ENCODE assay signal across 11 mouse cellular contexts in genomic region chr13:15421182-15421750, GRCm38 (mm10). TPM values are rescaled to one million over a fixed set of nuclear protein-coding genes. Genes with fewer than 3 reads are reported as not detected.
DNase-seq lines count a peak whose midpoint lies in the region; ATAC-seq and TF ChIP-seq lines count a peak whose summit lies in the region.
"Had no signal": no experiment of that assay in that cellular context is flagged by ENCODE, and none has a peak within 500 bp of the region (broad histone marks: within the 10 kb centered on the region; RNA-seq: fewer than 3 reads in every experiment).

No protein-coding gene starts in this region.

- peak overlapping the region; percentile 19; the same call in 1 of the 2 replicates for H3K4me2 ChIP-seq in heart, embryonic 14.5 days (ENCODE audit: low read length)
- no peak overlapping the region for H3K4me2 ChIP-seq in midbrain, embryonic 11.5 days
- H3K4me2 ChIP-seq in stomach, embryonic 14.5 days (replicated peaks; ENCODE audit: low read depth, low read length), result no peak overlapping the region

- H3K4me1 ChIP-seq in heart, embryonic 14.5 days (ENCODE audit: control insufficient read depth in 2 of 2, insufficient read depth in 2 of 2, low read length in 2 of 2), result no peaks in the 10 kb centered on the region
- H3K4me1 ChIP-seq in midbrain, embryonic 11.5 days (ENCODE audit: control insufficient read depth, insufficient read depth, low read length), result no peaks in the 10 kb centered on the region
- no peaks in the 10 kb centered on the region for H3K4me1 ChIP-seq in midbrain, embryonic 10.5 days
- H3K4me1 ChIP-seq in embryonic fibroblast, embryonic 13.5 days (ENCODE audit: control insufficient read depth, insufficient read depth, low read length), result no peaks in the 10 kb centered on the region; the same call in 1 of the 2 replicates
- H3K4me1 ChIP-seq in stomach, embryonic 14.5 days (ENCODE audit: control insufficient read depth, insufficient read depth, low read length), result no peaks in the 10 kb centered on the region

- no peaks in the 10 kb centered on the region for H3K27me3 ChIP-seq in heart, embryonic 14.5 days (ENCODE audit: control insufficient read depth, insufficient read depth, low read length)
- no peaks in the 10 kb centered on the region for H3K27me3 ChIP-seq in midbrain, embryonic 11.5 days (ENCODE audit: control insufficient read depth, insufficient read depth, low read length)
- H3K27me3 ChIP-seq in midbrain, embryonic 10.5 days (ENCODE audit: low read depth, poor library complexity, severe bottlenecking), result no peaks in the 10 kb centered on the region
- no peaks in the 10 kb centered on the region for H3K27me3 ChIP-seq in stomach, embryonic 14.5 days (ENCODE audit: control insufficient read depth, insufficient read depth, low read length)

- no peak for DNase-seq in heart, postnatal 36 days
- DNase-seq in midbrain, embryonic 11.5 days (ENCODE audit: low spot score, missing footprints), result peak; percentile 84
- no peak for DNase-seq in midbrain, embryonic 10.5 days (ENCODE audit: low spot score)
- DNase-seq in yolk sac, embryonic 10.5 days (ENCODE audit: low spot score), result no peak
- DNase-seq in layer of hippocampus, adult 9-10 months (ENCODE audit: low spot score), result no peak
- DNase-seq: adrenal gland, adult 2 months; cerebellum, adult 18-20 months; layer of hippocampus, postnatal 36 days had no signal

- WGBS in heart, embryonic 14.5 days, result 59% methylated on average over 10 of the region's 10 CpGs
- WGBS in midbrain, embryonic 11.5 days, result 52% methylated on average over 10 of the region's 10 CpGs
- WGBS in midbrain, embryonic 10.5 days, result 64% methylated on average over 10 of the region's 10 CpGs
- WGBS in stomach, embryonic 14.5 days, result 49% methylated on average over 10 of the region's 10 CpGs

- TF ChIP-seq POLR2A in embryonic fibroblast, embryonic 13.5 days (IDR thresholded peaks at IDR 0.05; ENCODE audit: low read depth, low read length), result no peak

- no peak for ATAC-seq in heart, embryonic 14.5 days (ENCODE audit: insufficient number of reproducible peaks, insufficient read depth, low FRiP score, low read depth)
- ATAC-seq in midbrain, embryonic 11.5 days (ENCODE audit: low FRiP score), result no peak
- peak; percentile 10; the same call in 1 of the 2 replicates for ATAC-seq in stomach, embryonic 14.5 days (ENCODE audit: insufficient number of reproducible peaks, insufficient read depth, low FRiP score, low read depth)

- H3K27ac ChIP-seq in heart, embryonic 14.5 days (replicated peaks in 1 of 2; ENCODE audit: control insufficient read depth in 1 of 2, insufficient read depth in 1 of 2, low read depth in 2 of 2, low read length in 2 of 2), result no peak overlapping the region
- no peak overlapping the region for H3K27ac ChIP-seq in midbrain, embryonic 11.5 days (ENCODE audit: low read depth, low read length)
- no peak overlapping the region for H3K27ac ChIP-seq in midbrain, embryonic 10.5 days (replicated peaks)
- 0 out of 2 replicates have a peak overlapping the region, but pooled peaks have one; percentile 36 for H3K27ac ChIP-seq in embryonic fibroblast, embryonic 13.5 days (ENCODE audit: insufficient read depth, low read length)
- H3K27ac ChIP-seq in stomach, embryonic 14.5 days (ENCODE audit: low read length), result no peak overlapping the region

- no peaks in the 10 kb centered on the region for H3K36me3 ChIP-seq in heart, embryonic 14.5 days (ENCODE audit: control insufficient read depth, insufficient read depth, low read length)
- H3K36me3 ChIP-seq in midbrain, embryonic 11.5 days (ENCODE audit: control insufficient read depth, insufficient read depth, low read length), result no peaks in the 10 kb centered on the region
- H3K36me3 ChIP-seq in midbrain, embryonic 10.5 days, result no peaks in the 10 kb centered on the region
- no peaks in the 10 kb centered on the region for H3K36me3 ChIP-seq in stomach, embryonic 14.5 days (ENCODE audit: control insufficient read depth, insufficient read depth, low read length)

- no peak for TF ChIP-seq CTCF in embryonic fibroblast, embryonic 13.5 days (IDR thresholded peaks at IDR 0.05; ENCODE audit: borderline replicate concordance, insufficient read depth, low read length)

- intact Hi-C loops in heart, postnatal 36 days (cut with DNase I), result no loop called here

- no peak overlapping the region for H3K4me3 ChIP-seq in heart, embryonic 14.5 days (ENCODE audit: control insufficient read depth in 1 of 2, insufficient read depth in 1 of 2, low read depth in 1 of 2, low read length in 2 of 2)
- no peak overlapping the region for H3K4me3 ChIP-seq in midbrain, embryonic 11.5 days (ENCODE audit: low read depth, low read length)
- H3K4me3 ChIP-seq in midbrain, embryonic 10.5 days, result no peak overlapping the region
- H3K4me3 ChIP-seq in embryonic fibroblast, embryonic 13.5 days (ENCODE audit: insufficient read depth, low read length), result peak overlapping the region; percentile 5
- H3K4me3 ChIP-seq in stomach, embryonic 14.5 days (ENCODE audit: low read depth, low read length), result no peak overlapping the region

- H3K9ac ChIP-seq in heart, embryonic 14.5 days (ENCODE audit: low read length), result no peak overlapping the region
- H3K9ac ChIP-seq in midbrain, embryonic 11.5 days (ENCODE audit: low read length), result no peak overlapping the region
- H3K9ac ChIP-seq in stomach, embryonic 14.5 days (replicated peaks; ENCODE audit: low read depth, low read length), result no peak overlapping the region

- H3K9me3 ChIP-seq in heart, embryonic 14.5 days (ENCODE audit: control insufficient read depth, low read length), result no peaks in the 10 kb centered on the region
- H3K9me3 ChIP-seq in midbrain, embryonic 11.5 days (ENCODE audit: control insufficient read depth, low read length), result no peaks in the 10 kb centered on the region
- no peaks in the 10 kb centered on the region for H3K9me3 ChIP-seq in midbrain, embryonic 10.5 days (replicated peaks)
- no peaks in the 10 kb centered on the region for H3K9me3 ChIP-seq in stomach, embryonic 14.5 days (ENCODE audit: control insufficient read depth, low read depth, low read length)

RNA-seq across cellular contexts. Expression of gene Gli3, which starts 41.8 kb away (rescaled TPM):
- 6.2 and 7.0 TPM in 2 replicates for polyA plus RNA-seq in heart, embryonic 14.5 days (2014; fragmentation: Nextera tagmentation; extraction: Ambion mirVana)
- total RNA-seq in heart, postnatal 36 days (2021), result 1 to 10 TPM; 1.9 to 2.1 TPM
- 36.4 and 41.5 TPM in 2 replicates for polyA plus RNA-seq in midbrain, embryonic 11.5 days (2014; fragmentation: Nextera tagmentation; extraction: Ambion mirVana)
- polyA plus RNA-seq in midbrain, embryonic 10.5 days (2016; fragmentation: Nextera tagmentation; extraction: Ambion mirVana), result 33.5 and 34.5 TPM in 2 replicates
- 41.8 and 64.3 TPM in 2 replicates for polyA plus RNA-seq in embryonic fibroblast, embryonic 13.5 days (2011; ENCODE audit: insufficient read length, low read depth, missing spikeins)
- 33.5 and 35.2 TPM in 2 replicates for polyA plus RNA-seq in stomach, embryonic 14.5 days (2014; fragmentation: Nextera tagmentation; extraction: Ambion mirVana)
